Mouse (Mus musculus) spleen, adult 2 months (tissue): ENCODE measurements around the gene Akr1c13. TPM values are rescaled to one million over a fixed set of nuclear protein-coding genes. Genes with fewer than 3 reads are reported as not detected.
"Not testable (repeated sequence)": the region's sequence is repeated elsewhere in the genome, so short reads cannot be mapped to it uniquely, and the experiment has no call there.

Experiments
- DNase-seq, 2 experiments: peaks; one replicate each; pipeline versions ENCODE4 v3.0.0 to v3.0.0-alpha.2; 2012 to 2021; ENCODE audit warnings: low spot score in 2 of 2, low read depth in 1 of 2
- H3K27ac ChIP-seq: fragments of 200-500 bp; 2 replicates; pipeline ENCODE4 v1.5.1; 2012; ENCODE audit warnings: low read length, inconsistent platforms; ENCODE audit not compliant: insufficient read depth
- H3K27me3 ChIP-seq: fragments of 200-500 bp; 2 replicates; pipeline ENCODE4 v1.6.1; 2012; ENCODE audit warnings: mild to moderate bottlenecking, moderate library complexity, low read length, inconsistent platforms; ENCODE audit not compliant: control insufficient read depth, insufficient read depth
- H3K36me3 ChIP-seq: fragments of 200-500 bp; 2 replicates; pipeline ENCODE4 v1.6.1; 2012; ENCODE audit warnings: mild to moderate bottlenecking, low read length, inconsistent platforms; ENCODE audit not compliant: control insufficient read depth, insufficient read depth
- H3K4me1 ChIP-seq: fragments of 200-500 bp; 2 replicates; pipeline ENCODE4 v1.6.1; 2011; ENCODE audit warnings: inconsistent platforms; ENCODE audit not compliant: control insufficient read depth, insufficient read depth, insufficient read length
- H3K4me3 ChIP-seq: fragments of 200-500 bp; 2 replicates; pipeline ENCODE4 v1.5.1; 2011; ENCODE audit warnings: mild to moderate bottlenecking, inconsistent platforms; ENCODE audit not compliant: insufficient read depth, insufficient read length; ENCODE audit errors: extremely low read depth
- CTCF ChIP-seq: fragments of 200-500 bp; IDR thresholded peaks from 2 replicates; pipeline ENCODE4 v1.5.1; 2011; ENCODE audit warnings: mild to moderate bottlenecking, inconsistent platforms; ENCODE audit not compliant: insufficient read depth, insufficient read length, insufficient replicate concordance; ENCODE audit errors: extremely low read depth
- POLR2A ChIP-seq: fragments of 200-500 bp; IDR thresholded peaks from 2 replicates; pipeline ENCODE4 v1.6.1; 2011; ENCODE audit warnings: low read depth, low read length, inconsistent platforms
- WGBS: fragments of 180-500 bp; shearing (Covaris S2); methylation state at CpG from one replicate; pipeline ENCODE4 v1.1.7; 2018; 5-methylcytosine and 5-hydroxymethylcytosine counted together
- polyA plus RNA-seq: library from polyadenylated mRNA; depleted of rRNA; stranded (reverse); fragments of >200 nt; gene quantifications from 2 replicates; pipeline ENCODE4 v1.2.3, GENCODE M21; 2012

Akr1c13 gene
- polyA plus RNA-seq, 1 experiment: 1.8 TPM

- 88% methylated on average over 20 of the region's 20 CpGs for WGBS
- H3K4me3 ChIP-seq: no peak overlapping the region
- DNase-seq: no peak
- H3K36me3 ChIP-seq: no peaks in the 10 kb centered on the region
- H3K27ac ChIP-seq: no peak overlapping the region
- TF ChIP-seq POLR2A (no peak), CTCF (no peak)
- H3K27me3 ChIP-seq: no peaks in the 10 kb centered on the region
- no peaks in the 10 kb centered on the region for H3K4me1 ChIP-seq
These were observed 20.8 kb downstream of the Akr1c13 start for GRCm38 (mm10) chr13:4211560-4212299.

GRCm38 (mm10) chr13:4212309-4212708, 21.4 kb downstream of the Akr1c13 start:
- Histone ChIP-seq H3K4me3 (no peak overlapping the region), H3K27ac (no peak overlapping the region), H3K4me1 (no peaks in the 10 kb centered on the region), H3K36me3 (no peaks in the 10 kb centered on the region), H3K27me3 (no peaks in the 10 kb centered on the region)
- no peak for TF ChIP-seq CTCF
- 78% methylated on average over 3 of the region's 3 CpGs for WGBS
- no peak for DNase-seq

GRCm38 (mm10) chr13:4215496-4215895, 24.5 kb downstream of the Akr1c13 start:
- not testable (repeated sequence) for H3K27ac ChIP-seq, DNase-seq, H3K36me3 ChIP-seq, H3K4me1 ChIP-seq, H3K27me3 ChIP-seq, H3K4me3 ChIP-seq
- WGBS: 92% methylated on average over 1 of the region's 1 CpGs

- no peaks in the 10 kb centered on the region for H3K4me1 ChIP-seq
- no peak for TF ChIP-seq POLR2A
- no peak for TF ChIP-seq CTCF
- 73% methylated on average over 1 of the region's 1 CpGs for WGBS
- no peaks in the 10 kb centered on the region for H3K36me3 ChIP-seq
- H3K27ac ChIP-seq: no peak within 1 kb of the TSS
- no peak for DNase-seq
- no peak within 1 kb of the TSS for H3K4me3 ChIP-seq
- H3K27me3 ChIP-seq: no peaks in the 10 kb centered on the region
These were observed 37.5 kb downstream of the Akr1c13 start, which contains the start of gene Akr1c19 for GRCm38 (mm10) chr13:4228441-4228840. Akr1c19 (plus strand) TSS chr13:4228700.

- no peak for DNase-seq
- Histone ChIP-seq H3K36me3 (no peaks in the 10 kb centered on the region), H3K27me3 (no peaks in the 10 kb centered on the region), H3K27ac (no peak overlapping the region), H3K4me1 (no peaks in the 10 kb centered on the region), H3K4me3 (no peak overlapping the region)
- TF ChIP-seq CTCF (no peak), POLR2A (no peak)
- 94% methylated on average over 8 of the region's 8 CpGs for WGBS
These were observed 40.1 kb downstream of the Akr1c13 start for GRCm38 (mm10) chr13:4230841-4231623.

GRCm38 (mm10) chr13:4233135-4233534, 42.2 kb downstream of the Akr1c13 start:
- Histone ChIP-seq H3K36me3 (no peaks in the 10 kb centered on the region), H3K4me3 (no peak overlapping the region), H3K27me3 (no peaks in the 10 kb centered on the region), H3K27ac (no peak overlapping the region), H3K4me1 (no peaks in the 10 kb centered on the region)
- no peak for TF ChIP-seq CTCF
- TF ChIP-seq POLR2A: no peak
- no peak for DNase-seq
- 91% methylated on average over 1 of the region's 1 CpGs for WGBS
